Mouse (Mus musculus) cortical plate, adult 2 months (tissue): ENCODE measurements around the gene Ttpal. TPM values are rescaled to one million over a fixed set of nuclear protein-coding genes. Genes with fewer than 3 reads are reported as not detected.
A peak's percentile ranks its signal among the peaks of the same experiment; 100 is the strongest.

Experiments
- H3K27ac ChIP-seq: fragments of 200-500 bp; 2 replicates; pipeline ENCODE4 v1.5.1; 2012; ENCODE audit warnings: low read length, control low read depth, inconsistent platforms; ENCODE audit not compliant: insufficient read depth
- H3K4me1 ChIP-seq: fragments of 200-500 bp; 2 replicates; pipeline ENCODE4 v1.6.1; 2011; ENCODE audit warnings: low read length; ENCODE audit not compliant: control insufficient read depth, insufficient read depth
- H3K4me3 ChIP-seq: fragments of 200-500 bp; 2 replicates; pipeline ENCODE4 v1.5.1; 2011; ENCODE audit warnings: mild to moderate bottlenecking, low read length, control low read depth; ENCODE audit not compliant: insufficient read depth
- CTCF ChIP-seq: fragments of 200-500 bp; IDR thresholded peaks from 2 replicates; pipeline ENCODE4 v1.5.1; 2011; ENCODE audit warnings: mild to moderate bottlenecking, control low read depth, low read length; ENCODE audit not compliant: insufficient read depth; ENCODE audit errors: extremely low read depth
- POLR2A ChIP-seq: fragments of 200-500 bp; IDR thresholded peaks from 2 replicates; pipeline ENCODE4 v1.6.1; 2011; ENCODE audit warnings: mild to moderate bottlenecking, low read length, control low read depth; ENCODE audit not compliant: insufficient read depth; ENCODE audit errors: extremely low read depth
- polyA plus RNA-seq: library from polyadenylated mRNA; depleted of rRNA; stranded (reverse); fragments of >200 nt; gene quantifications from 2 replicates; pipeline ENCODE4 v1.2.3, GENCODE M21; 2012

Gene Ttpal
- polyA plus RNA-seq, 1 experiment = 49.3 TPM

DNA sequence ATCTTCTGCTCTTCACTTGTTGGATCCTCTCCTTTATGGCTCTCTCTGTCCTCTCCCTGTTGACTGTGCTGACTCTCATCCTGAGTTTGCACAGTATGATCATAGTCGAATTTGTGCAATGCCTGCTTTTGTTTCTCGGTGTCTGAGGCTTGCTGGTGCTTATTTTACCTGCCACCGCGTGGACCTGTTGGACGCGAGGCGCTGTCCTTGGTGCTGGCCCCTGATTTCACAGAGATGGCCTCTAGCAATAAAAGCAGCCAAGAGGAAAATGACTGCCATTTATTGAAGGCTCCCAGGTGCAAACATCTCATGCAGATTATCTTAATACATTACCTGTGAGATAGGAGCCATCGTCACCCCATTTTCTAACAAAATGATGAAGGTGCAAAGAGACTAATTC lies 37.5 kb upstream of the Ttpal start:
- TF ChIP-seq CTCF (no peak), POLR2A (no peak)
- no peak overlapping the region for H3K4me3 ChIP-seq

GRCm38 (mm10) chr2:163574321-163574720 lies 27.8 kb upstream of the Ttpal start:
- TF ChIP-seq CTCF = no peak
- Histone ChIP-seq H3K4me1 (no peaks in the 10 kb centered on the region), H3K4me3 (no peak overlapping the region), H3K27ac (no peak overlapping the region)

More for the DNA sequence above, 37.5 kb upstream of the Ttpal start:
- no peak overlapping the region for H3K27ac ChIP-seq
- H3K4me1 ChIP-seq = no peaks in the 10 kb centered on the region

GRCm38 (mm10) chr2:163575248-163575647 lies 26.9 kb upstream of the Ttpal start:
- H3K4me1 ChIP-seq = no peaks in the 10 kb centered on the region
- no peak overlapping the region for H3K27ac ChIP-seq
- TF ChIP-seq CTCF (no peak), POLR2A (no peak)
- no peak overlapping the region for H3K4me3 ChIP-seq

DNA sequence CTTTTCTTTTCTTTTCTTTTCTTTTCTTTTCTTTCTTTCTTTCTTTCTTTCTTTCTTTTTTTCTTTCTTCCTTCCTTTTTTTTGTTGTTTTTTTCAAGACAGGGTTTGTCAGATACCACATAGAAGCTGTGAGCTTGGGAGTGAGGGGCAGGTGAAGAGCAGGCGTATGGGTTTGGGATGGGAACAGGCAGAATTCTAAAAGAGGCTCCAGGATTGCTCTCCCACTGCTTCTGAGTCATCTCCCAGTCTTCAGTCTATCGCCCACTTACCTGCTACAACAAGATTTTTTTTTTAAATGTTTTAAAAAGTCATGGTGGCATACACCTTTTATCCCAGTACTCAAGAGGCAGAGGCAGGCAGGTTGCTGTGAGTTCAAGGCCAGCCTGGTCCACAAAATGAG lies 24.1 kb upstream of the Ttpal start:
- Histone ChIP-seq H3K27ac (no peak overlapping the region), H3K4me1 (no peaks in the 10 kb centered on the region), H3K4me3 (no peak overlapping the region)
- no peak for TF ChIP-seq CTCF
- TF ChIP-seq POLR2A = no peak

- TF ChIP-seq POLR2A (no peak), CTCF (no peak)
- Histone ChIP-seq H3K4me3 (no peak overlapping the region), H3K4me1 (no peaks in the 10 kb centered on the region), H3K27ac (no peak overlapping the region)
These were observed 21.8 kb upstream of the Ttpal start for GRCm38 (mm10) chr2:163580069-163580945.

DNA sequence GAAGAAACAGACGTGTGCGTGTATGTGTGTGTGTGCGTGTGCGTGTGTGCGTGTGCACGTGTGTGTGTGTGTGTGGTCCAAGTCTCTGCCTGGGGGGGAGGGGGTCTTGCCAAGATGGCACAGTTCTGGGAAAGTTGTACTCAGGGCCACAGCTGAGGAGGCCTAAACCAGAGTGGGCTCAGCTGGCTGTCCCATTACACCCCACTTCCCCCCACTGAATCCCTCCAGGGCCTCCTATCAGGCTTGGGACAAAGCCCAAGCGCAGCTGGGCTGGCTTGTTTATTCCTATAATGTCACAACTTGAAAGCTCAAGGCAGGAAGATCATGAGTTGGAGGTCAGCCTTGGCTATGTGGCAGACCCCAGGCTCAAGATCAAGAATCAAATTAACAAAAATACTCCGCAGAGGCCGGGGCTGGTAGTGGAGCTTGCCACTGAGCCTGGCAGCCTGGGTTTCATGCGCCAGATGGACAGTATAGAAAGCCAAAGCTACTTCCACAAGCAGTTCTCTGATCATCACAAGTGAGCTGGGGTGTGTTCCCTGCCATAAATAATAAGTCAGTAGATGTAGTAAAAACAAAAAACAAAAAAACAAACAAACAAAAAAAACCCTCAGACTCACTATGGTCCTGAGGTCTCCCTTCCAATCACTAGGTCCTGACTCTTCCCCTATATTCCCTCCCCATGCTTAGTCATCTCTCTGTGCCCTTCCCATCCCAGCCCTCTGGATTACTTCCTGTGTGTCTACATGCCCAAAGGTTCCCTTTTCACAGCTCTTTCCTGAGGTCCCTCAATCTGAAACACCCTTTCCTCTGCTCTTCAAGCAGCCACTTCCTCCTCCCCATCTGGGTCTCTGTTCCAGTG lies 18.7 kb upstream of the Ttpal start:
- H3K4me3 ChIP-seq = no peak overlapping the region
- TF ChIP-seq CTCF (no peak), POLR2A (no peak)
- H3K27ac ChIP-seq = no peak overlapping the region
- H3K4me1 ChIP-seq = no peaks in the 10 kb centered on the region

DNA sequence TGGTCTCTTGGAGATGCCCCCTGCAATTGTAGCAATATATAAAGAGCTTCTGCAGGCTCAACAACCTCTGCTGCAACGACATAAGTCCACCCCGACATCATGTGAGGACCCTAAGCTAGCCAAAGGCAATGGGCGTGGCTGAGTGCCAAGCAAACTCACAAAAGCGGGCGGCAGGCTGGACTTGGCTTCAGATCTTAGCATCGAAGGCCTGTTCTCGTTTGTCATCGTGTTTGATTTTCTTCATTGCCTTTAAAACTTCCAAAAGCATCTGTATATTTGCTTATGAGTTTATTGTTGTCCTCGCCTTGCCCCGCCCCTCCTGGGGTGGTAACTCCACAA lies 18.1 kb upstream of the Ttpal start:
- H3K27ac ChIP-seq = no peak overlapping the region

DNA sequence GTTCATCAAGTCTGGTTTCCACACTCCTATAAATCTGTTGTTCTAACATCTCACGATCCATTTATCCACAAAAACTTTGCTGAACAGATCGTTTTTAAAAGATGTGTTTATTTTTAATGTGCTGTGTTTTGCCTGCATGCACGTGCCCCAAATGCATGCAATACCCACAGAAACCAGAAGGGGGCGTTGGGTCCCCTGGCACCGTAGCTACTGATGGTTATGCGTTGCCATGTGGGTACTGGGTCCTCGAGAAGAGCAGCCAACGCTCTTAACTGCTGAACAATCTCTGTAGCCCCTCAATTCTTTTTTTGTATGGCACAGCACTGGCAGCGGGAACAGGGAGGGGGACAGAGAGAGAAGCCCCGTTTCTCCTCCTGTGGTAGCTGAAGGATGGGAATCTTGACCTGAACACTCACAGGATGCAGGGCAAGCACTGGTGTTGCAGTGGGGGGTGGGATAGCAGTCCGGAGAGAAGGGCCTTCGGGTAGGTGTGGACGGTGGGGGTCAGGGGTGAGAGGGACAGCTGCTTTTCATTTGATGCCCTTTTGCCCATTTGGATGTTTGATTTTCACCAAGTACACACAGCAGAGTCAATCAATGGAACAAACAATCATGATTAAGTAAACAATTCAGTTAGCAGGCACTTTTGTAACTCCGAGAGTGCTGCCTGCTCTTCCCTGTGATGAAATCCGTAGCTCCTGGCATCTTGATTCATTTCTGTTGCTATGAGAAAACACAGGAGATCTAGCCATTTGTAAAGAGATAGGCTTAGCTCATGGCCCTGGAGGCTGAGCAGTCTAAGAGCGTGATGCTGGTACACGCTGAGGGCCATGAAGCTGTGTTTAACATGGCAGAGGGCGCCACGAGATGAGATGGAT lies 15.5 kb upstream of the Ttpal start:
- H3K4me1 ChIP-seq = no peaks in the 10 kb centered on the region
- no peak overlapping the region for H3K4me3 ChIP-seq
- no peak overlapping the region for H3K27ac ChIP-seq
- TF ChIP-seq CTCF = peak; percentile 53
- TF ChIP-seq POLR2A = no peak

More for the DNA sequence above, 18.1 kb upstream of the Ttpal start:
- H3K4me1 ChIP-seq = no peaks in the 10 kb centered on the region
- no peak overlapping the region for H3K4me3 ChIP-seq
- TF ChIP-seq POLR2A (no peak), CTCF (no peak)

DNA sequence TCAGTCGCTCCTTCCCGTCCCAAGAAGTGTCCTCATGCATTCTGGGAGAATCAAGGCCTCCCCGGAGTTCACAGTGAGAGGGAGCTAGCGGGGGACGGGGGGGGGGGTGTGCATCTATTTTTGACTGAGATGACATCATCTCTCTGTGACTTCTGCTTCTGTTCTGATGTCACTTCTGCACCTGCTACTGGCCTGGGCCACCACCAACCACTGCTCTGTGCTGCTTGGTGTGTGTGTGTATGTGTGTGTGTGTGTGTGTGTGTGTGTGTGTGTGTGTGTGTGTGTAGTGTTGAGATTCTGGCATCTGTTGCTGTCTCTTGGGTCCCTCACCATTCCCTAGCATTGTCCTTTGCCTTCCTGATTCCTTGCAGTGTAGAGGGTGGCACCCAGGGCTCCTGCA lies 14.6 kb upstream of the Ttpal start:
- no peak overlapping the region for H3K27ac ChIP-seq
- no peak overlapping the region for H3K4me3 ChIP-seq
- TF ChIP-seq CTCF = no peak
- TF ChIP-seq POLR2A = no peak
- H3K4me1 ChIP-seq = no peaks in the 10 kb centered on the region
